Comparison of ENCODE assay signal across 10 mouse cellular contexts in genomic region chr10:121386347-121386746, GRCm38 (mm10). TPM values are rescaled to one million over a fixed set of nuclear protein-coding genes. Genes with fewer than 3 reads are reported as not detected.
DNase-seq lines count a peak whose midpoint lies in the region; ATAC-seq and TF ChIP-seq lines count a peak whose summit lies in the region.
"Had no signal": no experiment of that assay in that cellular context is flagged by ENCODE, and none has a peak within 500 bp of the region (broad histone marks: within the 10 kb centered on the region; RNA-seq: fewer than 3 reads in every experiment).

No protein-coding gene starts in this region.

- intact Hi-C loops in gastrocnemius, postnatal 36 days (cut with DNase I) = loop anchor here (5.0 kb wide), 1 partner anchor 611 kb away; no protein-coding TSS in a partner anchor

- no peaks in the 10 kb centered on the region for H3K9me3 ChIP-seq in lung, postnatal 0 days (ENCODE audit: low read length)
- H3K9me3 ChIP-seq in hindbrain, embryonic 12.5 days (replicated peaks) = no peaks in the 10 kb centered on the region
- H3K9me3 ChIP-seq: megakaryocyte, embryonic 14.5 days had no signal

- ATAC-seq in lung, postnatal 0 days = peak; percentile 8; the same call in 1 of the 2 replicates
- ATAC-seq in hindbrain, embryonic 12.5 days (ENCODE audit: low FRiP score) = no peak

- H3K4me3 ChIP-seq in lung, postnatal 0 days (ENCODE audit: low read depth, low read length) = no peak overlapping the region
- no peak overlapping the region for H3K4me3 ChIP-seq in hindbrain, embryonic 12.5 days
- H3K4me3 ChIP-seq: megakaryocyte, embryonic 14.5 days had no signal

- peak; percentile 58 for DNase-seq in gastrocnemius, adult 18-20 months (ENCODE audit: low spot score)
- DNase-seq in gastrocnemius, postnatal 36 days = no peak
- DNase-seq in lung, postnatal 0 days (ENCODE audit: low spot score) = peak; percentile 18
- no peak for DNase-seq in lung, postnatal 14 days
- peak; percentile 67 for DNase-seq in skeletal muscle tissue, adult 2 months (ENCODE audit: low read depth, low spot score)
- no peak for DNase-seq in adipocyte (ENCODE audit: low spot score)
- DNase-seq in kidney, postnatal 14 days = no peak
- DNase-seq: heart, adult 11 months had no signal

- H3K4me2 ChIP-seq in lung, postnatal 0 days (replicated peaks; ENCODE audit: low read depth, low read length) = no peak overlapping the region
- H3K4me2 ChIP-seq in hindbrain, embryonic 12.5 days (replicated peaks) = no peak overlapping the region

- no peak for TF ChIP-seq CTCF in lung, postnatal 0 days (IDR thresholded peaks at IDR 0.05)

- H3K27me3 ChIP-seq in lung, postnatal 0 days (replicated peaks; ENCODE audit: insufficient read depth, low read length) = no peaks in the 10 kb centered on the region
- no peaks in the 10 kb centered on the region for H3K27me3 ChIP-seq in hindbrain, embryonic 12.5 days
- H3K27me3 ChIP-seq: megakaryocyte, embryonic 14.5 days had no signal

- TF ChIP-seq EP300 in lung, postnatal 0 days (IDR thresholded peaks at IDR 0.05) = no peak

- no peak overlapping the region for H3K27ac ChIP-seq in lung, postnatal 0 days (ENCODE audit: low read length)
- peak overlapping the region; percentile 62; the same call in 1 of the 2 replicates for H3K27ac ChIP-seq in hindbrain, embryonic 12.5 days

- peaks cover 34% of the 10 kb centered on the region for H3K36me3 ChIP-seq in lung, postnatal 0 days (ENCODE audit: insufficient read depth, low read length)
- peaks cover 78% of the 10 kb centered on the region for H3K36me3 ChIP-seq in hindbrain, embryonic 12.5 days

- 29% methylated on average over 9 of the region's 9 CpGs for WGBS in lung, postnatal 0 days
- WGBS in hindbrain, embryonic 12.5 days = 49% methylated on average over 9 of the region's 9 CpGs

- H3K4me1 ChIP-seq in lung, postnatal 0 days (ENCODE audit: insufficient read depth, low read depth, low read length) = no peaks in the 10 kb centered on the region
- peaks cover 10% of the 10 kb centered on the region for H3K4me1 ChIP-seq in hindbrain, embryonic 12.5 days

- H3K9ac ChIP-seq in lung, postnatal 0 days (replicated peaks; ENCODE audit: low read depth) = no peak overlapping the region; the same call in 1 of the 2 replicates
- no peak overlapping the region for H3K9ac ChIP-seq in hindbrain, embryonic 12.5 days

RNA-seq across cellular contexts. Expression of gene Gns, which starts 21.5 kb away (rescaled TPM):
- total RNA-seq in gastrocnemius, adult 18-20 months (2021) = 10 to 100 TPM; 26.8 to 29.2 TPM
- 10 to 100 TPM; 24.6 to 27.9 TPM for total RNA-seq in gastrocnemius, postnatal 36 days (2021)
- 40.8 and 41.4 TPM in 2 replicates for polyA plus RNA-seq in lung, postnatal 0 days (2015; fragmentation: Nextera tagmentation; extraction: Ambion mirVana)
- polyA plus RNA-seq in hindbrain, embryonic 12.5 days (2016; fragmentation: Nextera tagmentation; extraction: Ambion mirVana) = 50.8 and 54.1 TPM in 2 replicates

RNA-seq across cellular contexts. Expression of gene Tbc1d30, which starts 35.3 kb away (rescaled TPM):
- total RNA-seq in gastrocnemius, adult 18-20 months (2021) = under 1 TPM; 0.17 to 0.48 TPM
- under 1 TPM; 0.42 to 0.46 TPM for total RNA-seq in gastrocnemius, postnatal 36 days (2021)
- polyA plus RNA-seq in lung, postnatal 0 days (2015; fragmentation: Nextera tagmentation; extraction: Ambion mirVana) = 4.2 and 4.4 TPM in 2 replicates
- polyA plus RNA-seq in hindbrain, embryonic 12.5 days (2016; fragmentation: Nextera tagmentation; extraction: Ambion mirVana) = 6.7 and 7.9 TPM in 2 replicates

Comparison
In these comparisons a context has a peak if more than half of its experiments do, and no peak if none do; other contexts are left out.
1. DNase-seq: peak in gastrocnemius, adult 18-20 months (single experiment), lung, postnatal 0 days (single experiment) and skeletal muscle tissue, adult 2 months (single experiment); none in gastrocnemius, postnatal 36 days (0 of 2), lung, postnatal 14 days (single experiment), adipocyte (single experiment) and kidney, postnatal 14 days (single experiment).